In genomic region chr4:22494924-22495323, GRCm38 (mm10) we compare ENCODE assay signal across 9 mouse cellular contexts. TPM values are rescaled to one million over a fixed set of nuclear protein-coding genes. Genes with fewer than 3 reads are reported as not detected.
DNase-seq lines count a peak whose midpoint lies in the region; ATAC-seq and TF ChIP-seq lines count a peak whose summit lies in the region.
"Had no signal": no experiment of that assay in that cellular context is flagged by ENCODE, and none has a peak within 500 bp of the region (broad histone marks: within the 10 kb centered on the region; RNA-seq: fewer than 3 reads in every experiment).

No protein-coding gene starts in this region.

- no peaks in the 10 kb centered on the region for H3K9me3 ChIP-seq in heart, embryonic 11.5 days (replicated peaks; ENCODE audit: control insufficient read depth, low read length)
- H3K9me3 ChIP-seq in hindbrain, embryonic 13.5 days, result no peaks in the 10 kb centered on the region
- no peaks in the 10 kb centered on the region for H3K9me3 ChIP-seq in limb, embryonic 14.5 days (ENCODE audit: control insufficient read depth, low read length)
- H3K9me3 ChIP-seq: G1E had no signal

- peaks cover 11% of the 10 kb centered on the region; the same call in 1 of the 2 replicates for H3K4me1 ChIP-seq in heart, embryonic 11.5 days (ENCODE audit: control insufficient read depth, insufficient read depth, low read length)
- H3K4me1 ChIP-seq in hindbrain, embryonic 13.5 days (replicated peaks), result peaks cover 63% of the 10 kb centered on the region
- H3K4me1 ChIP-seq in limb, embryonic 14.5 days (ENCODE audit: control insufficient read depth, insufficient read depth, low read length), result peaks cover 24% of the 10 kb centered on the region
- peaks cover 3% of the 10 kb centered on the region; the same call in 1 of the 2 replicates for H3K4me1 ChIP-seq in lung, adult 2 months (ENCODE audit: control insufficient read depth, insufficient read depth, low read length)

- peaks cover 82% of the 10 kb centered on the region for H3K27me3 ChIP-seq in heart, embryonic 11.5 days (ENCODE audit: control insufficient read depth, insufficient read depth, low read length)
- peaks cover 8% of the 10 kb centered on the region for H3K27me3 ChIP-seq in hindbrain, embryonic 13.5 days
- H3K27me3 ChIP-seq in limb, embryonic 14.5 days (ENCODE audit: control insufficient read depth, insufficient read depth, low read length), result peaks cover 92% of the 10 kb centered on the region

- WGBS in heart, embryonic 11.5 days (ENCODE audit: insufficient replicate concordance), result 0% methylated on average over 20 of the region's 20 CpGs
- under 1% methylated on average over 20 of the region's 20 CpGs for WGBS in hindbrain, embryonic 13.5 days
- WGBS in limb, embryonic 14.5 days, result under 1% methylated on average over 20 of the region's 20 CpGs
- 2% methylated on average over 20 of the region's 20 CpGs for WGBS in lung, adult 2 months

- H3K4me2 ChIP-seq in heart, embryonic 11.5 days, result peak overlapping the region; percentile 62
- peak overlapping the region; percentile 77 for H3K4me2 ChIP-seq in hindbrain, embryonic 13.5 days
- H3K4me2 ChIP-seq in limb, embryonic 14.5 days (replicated peaks; ENCODE audit: low read depth, low read length, severe bottlenecking), result peak overlapping the region; percentile 32

- no peak overlapping the region for H3K27ac ChIP-seq in heart, embryonic 11.5 days (ENCODE audit: low read depth, low read length)
- peak overlapping the region; percentile 82 for H3K27ac ChIP-seq in hindbrain, embryonic 13.5 days
- H3K27ac ChIP-seq in limb, embryonic 14.5 days (replicated peaks; ENCODE audit: low read depth, low read length), result no peak overlapping the region

- TF ChIP-seq POLR2A in limb, embryonic 14.5 days (IDR thresholded peaks at IDR 0.05; ENCODE audit: borderline replicate concordance, extremely low read depth, insufficient read depth, insufficient read length), result no peak
- TF ChIP-seq POLR2A in lung, adult 2 months (IDR thresholded peaks at IDR 0.05; ENCODE audit: borderline replicate concordance, extremely low read depth, low read depth, low read length), result no peak

- no peak for ATAC-seq in heart, embryonic 11.5 days (replicated peaks; ENCODE audit: insufficient number of reproducible peaks, low FRiP score, low TSS enrichment)
- peak; percentile 44 for ATAC-seq in hindbrain, embryonic 13.5 days (ENCODE audit: low FRiP score)
- ATAC-seq in limb, embryonic 14.5 days (ENCODE audit: low FRiP score, low read depth), result 0 out of 2 replicates have a peak, but pooled peaks have one; percentile 12

- H3K4me3 ChIP-seq in heart, embryonic 11.5 days (ENCODE audit: low read depth, low read length), result peak overlapping the region; percentile 28
- H3K4me3 ChIP-seq in hindbrain, embryonic 13.5 days, result peak overlapping the region; percentile 52
- peak overlapping the region; percentile 24 for H3K4me3 ChIP-seq in limb, embryonic 14.5 days (replicated peaks; ENCODE audit: low read length)
- no peak overlapping the region for H3K4me3 ChIP-seq in lung, adult 2 months (replicated peaks; ENCODE audit: extremely low read depth, low read depth, low read length)

- no peaks in the 10 kb centered on the region for H3K36me3 ChIP-seq in heart, embryonic 11.5 days (ENCODE audit: control insufficient read depth, insufficient read depth, low read length)
- H3K36me3 ChIP-seq in hindbrain, embryonic 13.5 days, result no peaks in the 10 kb centered on the region
- no peaks in the 10 kb centered on the region for H3K36me3 ChIP-seq in limb, embryonic 14.5 days (ENCODE audit: control insufficient read depth, insufficient read depth, low read length)
- H3K36me3 ChIP-seq: G1E had no signal

- TF ChIP-seq CTCF in lung, adult 2 months (IDR thresholded peaks at IDR 0.05; ENCODE audit: insufficient read depth, low read length), result no peak

- H3K9ac ChIP-seq in heart, embryonic 11.5 days (ENCODE audit: low read depth, low read length), result no peak overlapping the region
- peak overlapping the region; percentile 74 for H3K9ac ChIP-seq in hindbrain, embryonic 13.5 days
- H3K9ac ChIP-seq in limb, embryonic 14.5 days (ENCODE audit: low read depth, low read length, severe bottlenecking), result no peak overlapping the region

- no peak for DNase-seq in heart, postnatal 4 days
- DNase-seq in cerebellum, postnatal 14 days, result peak; percentile 65 to 66
- no peak for DNase-seq in limb, embryonic 14.5 days (ENCODE audit: low spot score)
- peak; percentile 89 to 90 for DNase-seq in right cerebral cortex, postnatal 10 days (ENCODE audit: low spot score in 2 of 2)
- no peak for DNase-seq in spleen, postnatal 4 days (ENCODE audit: low spot score in 2 of 2)
- no peak for DNase-seq in lung, adult 2 months

RNA-seq across cellular contexts. Expression of gene Pou3f2, which starts 6.8 kb away (rescaled TPM):
- polyA plus RNA-seq in heart, embryonic 11.5 days (2014; fragmentation: Nextera tagmentation; extraction: Ambion mirVana), result 0.04 and 0.09 TPM in 2 replicates
- not detected for total RNA-seq in heart, postnatal 4 days (2021)
- 34.5 and 42.6 TPM in 2 replicates for polyA plus RNA-seq in hindbrain, embryonic 13.5 days (2015; fragmentation: Nextera tagmentation; extraction: Ambion mirVana)
- polyA plus RNA-seq in limb, embryonic 14.5 days (2012; rRNA removed), result 0.31 and 0.46 TPM in 2 replicates
- 0.26 and 0.30 TPM in 2 replicates for polyA plus RNA-seq in limb, embryonic 14.5 days (2014; fragmentation: Nextera tagmentation; extraction: Ambion mirVana)
- polyA plus RNA-seq in lung, adult 2 months (2012; rRNA removed), result 0.01 TPM in 1 of 2 replicates, not detected in the other
- polyA plus RNA-seq: G1E had no signal

Comparison
In these comparisons a context has a peak if more than half of its experiments do, and no peak if none do; other contexts are left out.
1. DNase-seq: peak in cerebellum, postnatal 14 days (2 of 2) and right cerebral cortex, postnatal 10 days (2 of 2); none in heart, postnatal 4 days (single experiment), limb, embryonic 14.5 days (single experiment), spleen, postnatal 4 days (0 of 2) and lung, adult 2 months (single experiment).
2. RNA of gene Pou3f2, which starts 6.8 kb away (polyA plus RNA-seq): 34.5 to 42.6 TPM in hindbrain, embryonic 13.5 days; 0.26 to 0.46 TPM in limb, embryonic 14.5 days, 0.04 to 0.09 TPM in heart, embryonic 11.5 days and 0.01 TPM in lung, adult 2 months; every median in the first group is over 10 times any median in the second.
3. Peak in every context shown above with its lines, with median percentiles within 50 percentile points of each other: H3K4me2 ChIP-seq.